Mouse (Mus musculus) MEL-GATA-1-ER (cell line): ENCODE data around the gene Pkp4.
"Not testable (repeated sequence)": the region's sequence is repeated elsewhere in the genome, so short reads cannot be mapped to it uniquely, and the experiment has no call there.

ENCODE experiments used
- DNase-seq: peaks from one replicate; pipeline ENCODE4 v3.0.0-alpha.2; 2012; ENCODE audit warnings: low read depth; ENCODE audit errors: extremely low read depth

Gene Pkp4

DNA sequence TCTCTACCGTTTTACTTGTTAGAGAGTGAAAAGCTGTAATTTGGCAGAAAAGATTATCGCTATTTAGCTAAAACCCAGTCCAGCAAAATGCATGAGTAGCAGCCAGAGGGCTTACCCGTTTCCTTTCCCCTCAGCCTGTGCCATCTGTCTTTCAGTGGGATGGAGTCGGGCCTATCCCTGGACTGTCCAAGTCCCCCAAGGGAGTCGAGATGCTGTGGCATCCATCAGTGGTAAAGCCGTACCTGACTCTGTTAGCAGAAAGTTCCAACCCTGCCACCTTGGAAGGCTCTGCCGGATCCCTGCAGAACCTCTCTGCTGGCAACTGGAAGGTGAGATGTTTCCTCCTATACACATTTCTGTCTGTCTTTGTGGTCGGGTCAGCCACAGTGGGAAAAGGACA is 178.3 kb downstream of the Pkp4 start:
- no peak for DNase-seq

DNA sequence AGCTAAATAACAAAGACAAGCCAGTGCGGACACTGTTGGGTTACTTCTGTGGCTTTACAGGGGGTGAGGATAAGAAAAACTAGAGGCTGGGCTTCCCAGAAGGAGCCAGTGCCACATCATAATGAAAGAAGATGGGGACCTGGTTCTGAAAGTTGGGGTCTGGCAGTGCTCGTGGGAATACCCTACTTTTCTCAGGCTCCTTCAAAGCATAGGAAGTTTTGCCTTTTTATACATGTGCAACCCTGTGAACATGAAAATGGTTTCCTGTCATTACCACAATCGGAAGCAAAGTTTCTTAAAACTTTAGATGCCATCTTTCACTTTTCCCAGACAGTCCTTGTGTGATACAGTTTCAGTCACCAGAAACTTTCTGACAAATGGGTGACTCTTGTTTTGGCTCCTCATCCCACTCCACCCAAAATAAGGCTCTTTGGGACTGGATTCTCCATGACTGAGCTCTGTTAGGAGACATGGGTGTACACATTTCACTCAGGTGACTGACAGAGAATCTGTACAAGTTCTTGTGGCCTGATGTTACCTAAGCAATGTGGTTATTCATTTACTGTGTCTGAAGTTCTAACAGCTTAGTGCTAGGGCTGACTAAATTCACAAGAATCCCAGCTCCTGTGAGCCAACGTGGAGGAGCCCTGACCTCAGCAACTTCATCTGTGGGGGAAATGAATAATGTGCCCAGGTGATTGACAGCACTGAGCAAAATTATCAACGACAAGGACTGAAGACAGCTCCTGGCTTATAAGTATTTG is 179.3 kb downstream of the Pkp4 start:
- no peak for DNase-seq

DNA sequence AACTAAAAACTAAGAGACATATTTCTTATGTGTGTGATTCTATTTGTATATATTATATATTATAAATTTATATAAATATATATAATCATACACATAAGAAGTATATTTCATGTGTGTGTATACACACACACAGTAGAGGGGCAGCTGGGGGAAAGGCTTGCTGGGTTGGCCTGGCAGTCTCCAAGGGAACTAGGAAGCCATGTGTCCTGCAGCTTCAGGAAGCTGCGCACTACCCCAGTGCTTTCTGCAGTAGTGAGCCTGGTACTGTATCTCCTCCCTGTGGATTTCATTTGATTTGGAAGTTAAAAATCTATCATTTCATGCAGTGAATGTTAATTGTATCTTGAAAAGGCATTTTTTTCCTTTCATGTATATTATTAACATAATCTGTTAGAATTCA is 180.2 kb downstream of the Pkp4 start:
- DNase-seq = no peak

DNA sequence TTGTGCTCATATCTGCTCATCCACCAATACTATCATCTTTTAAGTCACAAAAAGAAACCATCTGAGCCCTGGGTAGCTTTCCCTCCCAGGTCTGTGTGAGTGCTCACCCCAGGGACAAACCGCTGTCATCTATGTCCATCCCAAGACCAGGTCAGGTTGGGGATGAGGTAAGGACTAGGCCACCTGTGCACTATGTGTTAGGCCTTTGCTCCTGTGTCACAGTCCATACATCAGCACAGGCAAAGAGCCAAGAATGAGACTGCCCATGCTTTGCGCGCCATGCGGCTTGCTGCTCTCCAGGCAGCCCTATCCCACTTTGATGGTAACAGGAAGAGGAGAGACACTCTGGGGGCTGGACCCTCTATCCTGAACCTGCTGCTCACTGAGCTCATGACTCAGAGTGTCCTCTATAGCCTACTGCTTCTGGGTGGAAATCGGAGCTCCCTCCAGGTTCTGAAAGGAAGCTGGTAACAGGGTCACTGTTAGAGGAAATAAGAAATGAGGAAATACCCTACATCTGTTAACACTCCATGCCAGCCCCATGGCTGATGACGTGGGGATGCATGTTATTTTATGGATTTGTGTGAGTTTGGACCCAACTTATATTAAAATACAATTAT is 182.1 kb downstream of the Pkp4 start:
- no peak for DNase-seq

DNA sequence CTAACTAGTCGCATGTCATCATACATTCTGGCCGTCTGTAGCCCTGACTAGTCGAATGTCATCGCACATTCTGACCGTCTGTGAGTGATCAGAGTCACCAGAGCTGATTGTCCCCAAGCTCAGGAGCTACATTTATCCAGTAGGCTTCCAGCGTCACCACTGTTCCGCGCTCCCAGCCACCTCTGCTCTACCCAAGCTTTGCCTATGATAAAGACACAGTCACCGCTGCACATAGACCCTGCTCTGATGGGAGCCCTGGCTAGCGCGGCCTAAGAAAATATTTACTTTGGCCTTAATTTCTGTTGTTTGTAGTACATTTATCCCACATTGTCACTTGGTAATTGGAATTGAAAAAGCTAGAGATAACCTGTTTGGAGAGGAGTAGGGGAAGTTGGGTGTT is 183.2 kb downstream of the Pkp4 start:
- no peak for DNase-seq

DNA sequence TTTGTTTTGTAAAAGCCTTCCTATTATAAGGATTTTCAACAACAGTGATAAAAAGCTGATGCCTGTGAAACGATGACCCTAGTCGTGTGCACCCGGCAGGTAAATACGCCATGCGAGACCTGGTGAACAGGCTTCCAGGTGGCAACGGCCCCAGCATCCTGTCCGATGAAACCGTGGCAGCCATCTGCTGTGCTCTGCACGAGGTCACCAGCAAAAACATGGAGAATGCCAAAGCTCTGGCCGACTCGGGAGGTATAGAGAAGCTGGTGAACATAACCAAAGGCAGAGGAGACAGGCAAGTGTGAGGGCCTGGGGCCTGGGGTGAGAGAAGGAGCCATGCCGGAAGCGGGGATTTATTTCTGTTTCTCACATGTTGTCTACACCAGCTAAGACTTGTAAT is 184.0 kb downstream of the Pkp4 start:
- DNase-seq = no peak

DNA sequence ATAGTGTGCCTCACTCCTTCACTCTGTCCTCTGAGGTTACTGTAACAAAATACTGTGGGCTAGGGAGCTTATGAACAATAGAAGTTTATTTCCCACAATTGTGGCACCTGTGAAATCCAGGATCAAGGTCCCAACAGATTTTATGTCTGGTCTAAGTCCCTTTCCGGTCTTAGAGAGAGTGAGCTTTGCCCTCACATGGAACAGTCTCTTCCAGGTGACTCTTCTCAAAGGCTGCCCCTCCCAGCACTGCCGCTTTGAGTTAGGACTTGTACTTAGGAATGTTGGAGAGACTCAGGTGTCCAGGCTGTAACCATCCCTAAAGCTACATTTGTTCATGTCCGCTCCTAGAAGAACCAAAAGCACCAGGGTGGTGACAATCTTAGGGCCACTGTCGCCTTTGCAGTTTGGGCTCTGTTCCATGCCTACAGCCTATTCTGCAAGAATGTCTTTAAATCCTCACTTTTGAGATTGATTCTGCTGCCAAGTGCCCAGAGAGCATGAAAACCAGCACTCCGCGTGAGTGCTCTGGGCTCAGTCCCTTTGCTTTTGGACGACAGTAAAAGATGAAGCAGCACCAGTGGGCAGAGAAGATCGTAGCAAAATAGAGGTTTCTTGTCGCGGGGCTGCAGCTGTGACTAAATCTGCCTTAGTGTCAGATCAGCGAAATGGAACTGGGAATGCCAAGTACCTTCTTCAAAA is 184.6 kb downstream of the Pkp4 start:
- DNase-seq = no peak

DNA sequence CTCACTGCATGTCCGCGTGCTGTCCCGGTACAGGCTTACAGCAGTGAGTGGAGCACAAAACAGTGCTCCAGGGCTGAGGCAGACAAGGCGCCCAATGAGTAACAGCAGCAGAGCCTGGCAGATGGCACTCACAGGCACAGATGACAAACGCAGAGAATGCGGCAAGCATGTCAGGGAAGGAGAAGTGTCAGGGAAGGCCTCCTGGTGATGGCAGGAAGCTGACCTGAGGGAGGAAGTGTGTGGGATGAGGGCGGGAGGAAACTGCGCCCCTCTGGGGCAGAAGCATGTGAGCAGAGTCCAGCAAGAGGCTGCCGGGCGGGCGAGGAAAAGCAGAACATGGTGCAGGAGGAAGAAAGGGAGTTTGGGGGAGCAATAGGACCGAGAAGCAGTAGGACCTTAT is 185.8 kb downstream of the Pkp4 start:
- no peak for DNase-seq

DNA sequence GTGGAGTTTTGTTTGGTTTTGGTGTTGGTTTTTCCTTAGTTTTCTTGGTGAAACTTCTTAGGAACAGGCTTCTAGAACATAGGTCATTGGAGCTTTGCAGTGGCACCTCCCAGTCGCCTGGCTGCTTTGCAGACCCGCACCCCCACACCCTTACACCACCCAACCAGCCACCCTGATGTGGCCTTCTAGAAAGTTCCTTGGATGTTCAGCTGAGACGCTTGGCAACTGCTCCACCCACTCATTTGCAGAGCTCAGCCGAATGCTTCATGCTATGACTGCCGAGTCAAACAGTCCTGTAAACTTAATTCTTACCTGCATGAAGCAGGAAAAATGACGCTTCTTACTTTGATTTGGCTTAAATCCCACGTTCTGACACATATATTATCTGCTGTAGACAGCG is 187.9 kb downstream of the Pkp4 start:
- no peak for DNase-seq

DNA sequence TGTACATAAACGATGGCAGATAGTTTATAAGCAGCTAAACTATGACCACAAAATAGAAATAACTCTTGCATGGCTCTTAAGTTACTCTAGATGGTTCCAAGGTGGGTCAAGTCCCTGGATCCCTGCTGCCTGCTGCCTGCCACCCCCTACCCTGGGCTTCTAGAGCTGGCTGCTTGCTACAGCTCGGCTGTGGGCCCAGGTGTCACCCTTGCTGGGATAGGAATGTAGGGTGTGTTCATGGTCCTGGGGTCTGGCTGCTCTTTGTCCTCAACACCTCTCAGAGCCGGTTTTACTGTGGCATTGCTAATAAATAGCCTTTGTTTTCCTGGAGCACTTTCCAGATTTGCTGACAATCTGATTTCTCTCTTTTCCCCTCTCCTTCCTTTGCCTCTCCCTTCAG is 189.4 kb downstream of the Pkp4 start:
- no peak for DNase-seq

DNA sequence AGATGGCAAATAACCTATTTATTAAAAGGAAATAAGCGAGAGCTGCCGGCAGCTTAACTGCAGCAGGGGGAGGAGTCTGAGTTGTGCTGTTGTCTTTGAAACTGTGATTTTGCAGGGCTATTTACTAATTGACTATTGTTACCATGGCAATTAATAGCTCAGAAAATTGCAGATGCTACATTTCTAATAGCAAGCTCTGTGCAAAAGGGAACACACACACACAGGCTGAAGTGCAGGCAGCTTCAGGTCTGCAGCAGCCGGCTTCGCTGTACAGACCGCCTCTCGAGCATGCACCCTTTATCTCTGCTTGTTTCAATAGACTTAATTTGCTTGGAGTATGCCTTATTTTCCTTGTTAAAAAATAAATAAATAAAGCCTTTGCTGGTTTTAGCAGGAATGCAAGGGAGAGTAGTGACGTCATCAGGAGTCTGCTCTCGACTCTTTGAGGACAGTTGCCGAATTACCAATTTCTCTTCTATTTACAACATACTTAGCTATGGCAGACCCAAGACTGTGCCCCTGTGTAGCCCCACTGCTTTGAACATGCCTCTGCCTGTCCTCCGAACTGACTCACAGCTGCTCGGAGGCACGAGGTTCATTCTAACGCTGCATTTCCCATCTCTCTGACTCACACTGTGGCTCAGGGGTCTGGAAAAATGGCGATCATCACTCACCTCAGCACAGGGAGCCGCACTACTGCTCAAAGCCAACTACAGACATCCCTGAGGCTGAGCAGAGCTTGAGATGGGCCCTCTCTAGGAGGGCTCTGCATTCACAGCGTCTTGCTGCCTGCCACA is 190.9 kb downstream of the Pkp4 start:
- no peak for DNase-seq

DNA sequence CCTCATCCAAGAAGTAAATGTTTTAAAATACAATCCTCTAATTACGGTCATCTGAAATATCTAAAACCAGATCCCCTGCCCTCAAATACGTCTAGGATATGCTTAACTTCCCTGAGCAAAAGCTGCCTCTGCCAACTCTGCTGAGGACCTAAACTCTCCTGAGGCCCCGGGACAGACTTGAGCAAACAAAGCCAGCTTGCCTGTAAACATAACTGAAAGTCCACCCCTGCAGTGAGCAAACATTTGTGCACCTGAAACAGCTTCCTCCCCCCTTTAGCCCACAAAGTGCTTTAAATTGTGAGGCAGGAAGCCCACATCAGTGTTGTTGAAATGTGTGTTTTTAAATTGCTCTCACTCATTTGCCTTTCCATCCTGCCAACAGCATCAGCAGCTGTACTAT is 193.2 kb downstream of the Pkp4 start:
- no peak for DNase-seq

DNA sequence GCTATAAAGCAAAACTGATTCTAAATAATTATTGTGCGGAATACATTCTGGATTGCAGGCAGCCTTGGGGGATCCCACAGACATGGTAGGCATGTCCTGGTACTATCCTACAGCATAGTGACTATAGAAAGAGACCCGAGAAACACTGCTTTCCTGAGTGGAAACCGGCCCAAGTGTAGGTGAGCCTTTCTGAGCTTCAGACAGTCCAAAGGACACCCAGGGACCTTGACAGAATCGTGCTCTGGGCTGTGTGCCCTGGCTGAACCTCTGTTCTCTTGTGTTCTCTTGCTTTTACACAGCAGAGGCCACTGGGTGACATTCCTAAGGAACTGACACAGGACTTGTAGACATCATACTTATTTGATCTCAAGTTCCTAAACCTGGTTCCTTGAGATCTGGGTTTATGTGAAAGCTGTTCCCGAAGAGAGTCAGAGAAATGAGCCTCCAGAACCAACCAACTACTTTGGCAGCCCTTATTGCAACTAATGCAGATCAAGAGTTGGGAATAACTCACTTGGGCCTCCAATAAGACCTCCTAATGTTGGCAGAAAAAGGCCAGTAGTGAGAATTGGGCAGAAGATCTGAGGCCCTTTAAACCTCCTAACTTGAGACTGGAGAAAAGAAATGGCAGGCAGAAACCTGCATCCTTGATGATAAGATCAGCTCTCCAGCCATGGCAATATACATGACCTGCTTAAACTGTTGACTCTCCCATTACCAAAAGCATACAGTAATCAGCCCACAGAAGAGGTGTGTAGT is 195.1 kb downstream of the Pkp4 start:
- DNase-seq = no peak

DNA sequence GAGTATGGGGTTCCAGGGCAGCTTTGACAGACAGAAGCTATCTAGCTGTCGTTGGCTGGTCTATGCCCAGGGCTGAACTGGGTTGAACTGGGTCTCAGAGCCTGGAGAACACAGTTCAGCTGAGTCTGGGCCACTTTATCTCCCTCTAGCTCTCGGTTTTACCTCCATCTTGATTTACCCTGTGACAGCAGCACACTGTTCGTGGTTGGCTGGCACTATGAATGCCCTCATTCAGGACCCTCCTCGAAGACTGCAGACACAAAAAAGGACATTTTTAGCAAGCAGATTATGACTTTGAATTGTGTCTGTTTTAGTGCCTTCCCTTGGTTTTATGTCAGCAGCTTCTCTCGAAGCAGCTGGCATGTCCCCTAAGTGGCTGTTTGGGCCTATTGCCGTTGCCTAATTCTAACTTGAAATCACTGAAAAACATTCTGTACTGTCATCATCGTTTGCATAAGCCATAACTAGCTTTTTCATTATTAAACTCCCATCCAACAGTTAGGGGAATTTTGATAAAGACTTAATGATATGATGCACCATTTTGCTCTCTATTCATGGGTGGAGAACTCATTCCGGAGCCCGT is 199.2 kb downstream of the Pkp4 start:
- no peak for DNase-seq

DNA sequence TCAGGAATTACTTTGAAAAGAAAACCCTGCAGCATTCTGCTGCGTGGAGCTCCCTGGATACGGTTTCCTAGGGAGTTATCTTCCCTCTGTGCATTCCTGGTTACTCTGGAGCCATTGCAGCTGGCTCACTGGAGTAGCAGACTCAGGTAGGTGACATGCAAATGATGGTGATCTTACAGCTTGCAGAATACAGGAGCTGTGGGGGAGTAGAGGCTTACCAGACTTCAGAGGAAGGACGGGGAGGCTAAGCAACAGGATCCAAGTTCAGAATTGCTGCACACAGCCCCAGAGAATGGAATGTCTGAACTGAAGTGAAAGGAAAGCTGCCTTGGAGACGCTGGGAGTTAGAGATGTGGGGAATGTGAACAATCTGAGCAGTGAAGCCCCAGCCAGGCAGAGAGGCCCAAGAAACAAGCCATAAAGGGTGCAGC is 200.7 kb downstream of the Pkp4 start:
- DNase-seq = no peak

DNA sequence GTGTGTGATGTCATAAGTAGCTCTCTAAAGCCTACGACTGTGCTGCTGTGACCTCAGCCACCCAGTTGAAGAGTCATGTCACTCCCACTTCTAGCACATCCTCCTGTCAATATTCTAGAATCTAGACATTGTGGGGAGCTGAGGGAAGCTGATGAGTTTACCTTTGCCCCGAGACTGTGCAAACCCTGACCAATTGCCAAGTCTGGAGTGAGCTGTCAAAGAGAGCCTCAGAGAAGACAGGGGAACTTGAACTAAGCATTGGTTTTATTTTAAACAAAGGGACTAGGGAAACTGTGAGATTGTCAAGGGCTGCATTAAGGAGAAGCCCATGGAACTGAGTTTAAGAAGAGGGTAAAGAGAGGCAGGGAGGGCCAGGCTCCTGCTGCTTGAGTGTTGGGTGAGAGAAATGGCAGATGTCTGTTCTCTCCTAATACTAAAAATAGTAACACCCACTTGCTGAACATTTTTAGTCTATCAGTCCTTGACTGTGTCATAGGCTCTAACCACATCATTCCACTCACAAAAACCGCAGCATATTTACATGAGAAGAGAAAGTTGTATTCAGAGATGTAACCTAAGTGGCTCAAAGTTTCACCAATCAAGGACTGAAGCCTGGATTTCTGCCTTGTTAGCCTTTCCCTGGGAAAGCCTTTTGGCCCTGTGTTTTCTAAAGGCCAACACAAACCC is 203.6 kb downstream of the Pkp4 start:
- DNase-seq = no peak

DNA sequence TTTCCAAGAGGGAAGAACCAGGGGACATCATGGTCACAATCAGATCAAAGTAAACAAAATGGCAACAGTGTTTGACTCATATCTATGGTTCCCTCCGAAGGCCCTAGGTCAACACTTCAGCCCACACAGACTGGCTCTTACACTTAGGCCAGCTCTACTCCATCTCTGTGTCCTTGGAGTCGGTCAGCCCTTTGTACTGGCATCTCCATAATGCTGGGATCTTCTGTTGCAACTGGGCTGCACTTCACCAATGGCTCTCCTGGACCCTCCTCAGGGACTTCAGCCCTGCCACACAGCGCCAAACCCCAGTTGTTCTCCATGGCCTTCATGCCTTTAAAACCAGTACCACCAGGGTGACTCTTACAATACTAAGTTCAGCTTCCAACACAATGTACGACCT is 206.5 kb downstream of the Pkp4 start:
- no peak for DNase-seq

DNA sequence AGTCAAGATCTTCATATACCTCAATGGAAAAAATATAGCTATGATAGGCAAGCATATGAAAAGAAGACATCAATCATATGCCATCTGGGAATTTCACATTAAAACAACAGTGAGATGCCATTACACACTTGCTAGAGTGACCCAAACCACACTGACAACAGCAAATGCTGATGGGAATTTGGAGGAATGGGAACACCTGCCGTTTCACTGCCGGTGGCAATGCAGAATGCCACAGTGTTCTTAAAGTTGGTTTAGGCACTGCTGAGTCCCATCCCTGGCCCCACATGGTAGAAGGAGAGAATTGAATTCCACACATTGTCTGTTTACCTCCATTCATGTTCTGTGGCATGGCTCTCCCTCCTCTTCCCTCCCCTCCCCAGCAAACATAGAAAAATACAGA is 212.5 kb downstream of the Pkp4 start:
- no peak for DNase-seq

DNA sequence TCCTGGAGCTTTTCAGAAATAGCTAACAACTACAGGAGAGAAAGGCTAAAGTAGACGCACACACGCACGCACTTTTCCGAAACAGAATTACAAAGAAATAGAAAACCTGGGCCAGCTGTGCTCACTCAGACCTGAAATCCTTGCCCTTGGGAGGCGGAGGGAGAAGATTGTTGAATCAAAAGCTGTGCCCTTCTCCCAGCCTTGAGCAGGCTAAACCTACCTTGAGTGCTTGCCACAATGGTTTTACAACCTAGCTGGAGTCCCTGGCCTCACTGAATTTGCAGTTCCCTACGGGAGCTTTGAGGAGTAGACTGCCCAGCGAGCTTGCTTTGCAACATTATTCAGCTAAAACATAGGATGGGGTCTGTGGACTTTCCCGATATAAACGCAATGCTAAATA is 217.4 kb downstream of the Pkp4 start:
- no peak for DNase-seq

DNA sequence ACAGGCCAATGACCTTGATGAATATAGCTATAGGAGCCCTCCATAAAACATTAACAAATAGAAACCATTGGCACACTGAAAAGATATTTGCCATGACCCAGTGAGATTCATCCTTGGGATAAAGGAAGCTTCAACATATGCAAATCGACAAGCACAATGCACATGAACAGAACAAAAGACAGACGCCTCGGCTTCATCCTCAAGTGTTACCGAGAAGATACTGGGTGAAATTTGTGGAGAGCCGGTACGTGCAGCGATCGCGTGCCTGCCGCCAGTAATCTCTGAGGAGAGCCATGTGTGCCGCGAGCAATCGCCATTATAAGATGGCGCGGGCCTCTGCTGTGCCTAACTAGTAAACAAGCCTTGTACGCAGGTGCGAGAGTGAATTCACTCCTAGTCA is 218.2 kb downstream of the Pkp4 start:
- DNase-seq = not testable (repeated sequence)
